Mouse (Mus musculus): ENCODE data around the gene Calcoco1. TPM values are rescaled to one million over a fixed set of nuclear protein-coding genes. Genes with fewer than 3 reads are reported as not detected.

Calcoco1 gene
- polyA plus RNA-seq, 1 experiment from 2014 or later = 12.8 TPM

DNA sequence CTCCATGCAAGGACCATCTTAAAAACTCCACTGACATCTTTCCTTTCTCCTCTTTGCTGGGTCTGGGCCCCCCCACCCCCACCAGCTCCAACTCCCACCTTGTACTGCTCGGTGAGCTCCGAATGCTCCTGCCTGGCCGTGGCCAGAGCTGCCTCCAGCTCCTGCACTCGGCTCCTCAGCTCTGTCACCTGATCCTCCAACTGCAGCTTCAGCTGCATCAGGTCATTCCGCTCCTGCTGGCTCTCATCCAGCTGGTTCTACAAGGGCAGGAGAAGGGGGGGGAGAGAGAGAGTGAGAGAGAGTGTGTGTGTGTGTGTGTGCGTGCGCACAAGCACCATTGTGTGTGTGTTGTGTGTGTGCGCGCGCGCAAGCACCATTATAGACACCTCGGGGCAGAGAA is 5.8 kb downstream of the Calcoco1 start:
- Histone ChIP-seq H3K36me3 (replicated peaks) (no peaks in the 10 kb centered on the region), H3K4me2 (no peak overlapping the region), H3K9ac (no peak overlapping the region), H3K4me1 (replicated peaks) (peaks cover 8% of the 10 kb centered on the region), H3K9me3 (replicated peaks) (no peaks in the 10 kb centered on the region), H3K4me3 (replicated peaks) (no peak overlapping the region), H3K27me3 (no peaks in the 10 kb centered on the region), H3K27ac (replicated peaks) (no peak overlapping the region)
- ATAC-seq (ENCODE audit: insufficient read depth) = no peak
- 69% methylated on average over 12 of the region's 12 CpGs for WGBS (ENCODE audit: insufficient replicate concordance)

DNA sequence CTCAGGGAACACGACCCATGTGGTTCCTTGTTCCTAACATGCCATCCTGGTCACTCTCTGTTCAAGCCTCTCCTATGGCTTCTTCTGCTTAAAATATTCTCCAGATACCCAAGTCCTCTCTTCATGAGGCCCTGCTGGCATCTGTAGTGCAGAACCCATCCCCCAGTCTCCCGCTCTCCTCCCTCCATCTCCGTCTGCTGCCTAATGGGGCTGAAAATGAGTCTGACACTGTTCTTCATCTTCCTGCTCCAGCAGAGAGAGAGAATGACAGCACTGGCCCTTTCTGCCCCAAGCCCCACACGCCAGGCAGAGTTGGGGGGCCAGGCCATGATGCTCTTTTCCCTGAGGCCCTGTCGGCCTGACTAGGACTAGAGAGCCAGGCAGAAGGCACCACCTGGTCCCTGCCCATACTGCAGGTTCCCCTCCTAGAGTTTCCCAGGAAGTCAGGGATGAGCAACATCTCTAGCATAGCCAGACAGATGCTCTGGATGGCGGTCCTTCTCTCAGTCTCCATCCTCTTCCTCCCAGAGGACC is 14.2 kb downstream of the Calcoco1 start:
- no peak for ATAC-seq (ENCODE audit: insufficient read depth)
- Histone ChIP-seq H3K4me2 (no peak overlapping the region), H3K27me3 (no peaks in the 10 kb centered on the region; the same call in 1 of the 2 replicates), H3K4me1 (replicated peaks) (no peaks in the 10 kb centered on the region), H3K27ac (replicated peaks) (no peak overlapping the region), H3K4me3 (replicated peaks) (no peak overlapping the region), H3K9me3 (replicated peaks) (no peaks in the 10 kb centered on the region), H3K9ac (no peak overlapping the region), H3K36me3 (replicated peaks) (no peaks in the 10 kb centered on the region; the same call in 1 of the 2 replicates)
- WGBS (ENCODE audit: insufficient replicate concordance) = 67% methylated on average over 6 of the region's 6 CpGs

DNA sequence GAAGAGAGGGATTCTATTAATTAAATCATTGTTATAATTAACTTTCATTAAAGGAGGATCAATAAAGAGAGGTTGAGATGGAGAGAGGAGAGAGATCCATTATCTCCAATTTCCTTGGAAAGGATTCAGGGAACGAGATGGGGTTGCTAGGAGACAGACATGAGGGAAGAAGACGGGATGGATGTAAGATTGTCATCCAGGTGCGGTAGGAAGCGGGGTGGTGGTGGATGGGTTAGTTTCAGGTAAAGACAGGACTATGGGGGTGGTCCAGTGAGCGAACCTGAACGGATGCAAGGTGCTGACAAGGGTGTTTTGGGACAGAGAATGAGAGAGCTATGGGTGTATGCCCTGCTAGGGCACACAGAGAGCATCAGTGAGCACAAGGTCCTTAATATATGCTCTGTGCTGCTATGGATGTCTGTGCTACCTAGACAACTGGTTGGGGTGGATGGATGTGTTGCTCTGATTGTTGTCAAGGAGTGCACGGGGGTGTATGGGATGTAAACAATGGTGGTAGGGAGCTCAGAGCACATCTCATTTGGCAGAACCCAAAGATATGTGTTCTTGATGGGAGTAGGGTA is 16.0 kb downstream of the Calcoco1 start:
- ATAC-seq (ENCODE audit: insufficient read depth) = no peak
- no peak overlapping the region for H3K4me3 ChIP-seq (replicated peaks)
- no peaks in the 10 kb centered on the region for H3K9me3 ChIP-seq (replicated peaks)
- no peak overlapping the region for H3K9ac ChIP-seq
- H3K4me2 ChIP-seq = no peak overlapping the region
- no peak overlapping the region for H3K27ac ChIP-seq (replicated peaks)
- 59% methylated on average over 7 of the region's 7 CpGs for WGBS (ENCODE audit: insufficient replicate concordance)
- H3K36me3 ChIP-seq (replicated peaks) = no peaks in the 10 kb centered on the region; the same call in 1 of the 2 replicates
- H3K4me1 ChIP-seq (replicated peaks) = no peaks in the 10 kb centered on the region
- H3K27me3 ChIP-seq = no peaks in the 10 kb centered on the region; the same call in 1 of the 2 replicates

DNA sequence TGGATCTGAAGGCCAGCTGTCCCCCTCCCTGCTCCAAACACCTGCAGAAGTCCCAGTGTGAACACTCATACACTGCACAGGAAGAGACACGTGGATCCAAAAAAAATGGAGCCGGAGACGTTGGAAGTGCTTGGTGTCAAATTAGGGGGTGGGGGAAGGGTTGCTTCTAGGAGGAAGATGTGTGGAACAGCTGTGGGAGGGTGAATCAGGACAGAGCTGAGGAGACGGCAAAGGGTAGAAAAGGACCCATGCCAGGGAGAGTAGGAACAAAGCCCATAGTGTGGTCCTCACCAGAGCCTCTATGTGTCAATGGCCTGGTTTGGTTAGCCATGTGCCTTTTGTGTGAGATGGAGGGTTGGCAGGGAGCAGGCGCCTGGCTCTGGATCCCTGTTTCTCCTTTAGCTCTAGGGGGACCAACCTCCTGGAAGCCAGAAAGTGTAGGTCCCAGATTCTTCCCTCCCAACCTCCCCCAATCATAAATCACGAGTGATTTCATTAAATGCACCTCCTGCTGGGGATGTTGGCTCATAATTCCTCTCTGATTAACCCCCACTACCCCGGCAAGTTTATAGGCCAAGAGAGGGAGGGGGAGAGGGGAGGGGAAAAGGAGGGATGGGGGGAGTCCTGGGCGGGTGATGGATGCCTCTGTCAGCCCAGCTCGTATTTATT is 16.6 kb downstream of the Calcoco1 start:
- 46% methylated on average over 9 of the region's 9 CpGs for WGBS (ENCODE audit: insufficient replicate concordance)
- Histone ChIP-seq H3K36me3 (replicated peaks) (no peaks in the 10 kb centered on the region; the same call in 1 of the 2 replicates), H3K4me2 (no peak overlapping the region), H3K4me1 (replicated peaks) (no peaks in the 10 kb centered on the region), H3K9ac (no peak overlapping the region), H3K4me3 (replicated peaks) (no peak overlapping the region), H3K27me3 (peaks cover 5% of the 10 kb centered on the region; the same call in 1 of the 2 replicates), H3K9me3 (replicated peaks) (no peaks in the 10 kb centered on the region), H3K27ac (replicated peaks) (no peak overlapping the region)
- ATAC-seq (ENCODE audit: insufficient read depth) = no peak

DNA sequence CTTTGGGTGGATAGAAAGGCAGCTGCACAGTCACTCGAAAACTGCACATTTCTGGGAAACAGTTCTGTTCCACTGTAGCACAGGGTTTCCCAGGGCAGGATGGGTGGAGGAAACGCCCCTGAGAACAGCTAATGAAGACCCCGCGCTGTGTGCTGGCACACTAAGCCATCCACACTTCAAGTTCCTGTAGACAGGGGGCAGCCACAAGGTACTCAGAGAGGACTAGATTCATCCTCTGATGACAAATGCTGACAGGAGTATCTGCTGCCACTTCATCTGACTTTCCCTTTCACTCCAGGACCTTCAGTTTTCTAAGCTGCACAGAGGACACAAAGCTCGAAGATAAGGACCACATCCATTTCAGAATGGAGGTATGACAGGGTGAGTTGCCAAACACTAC is 17.2 kb downstream of the Calcoco1 start:
- Histone ChIP-seq H3K4me3 (replicated peaks) (no peak overlapping the region), H3K9ac (no peak overlapping the region), H3K9me3 (replicated peaks) (no peaks in the 10 kb centered on the region), H3K27ac (replicated peaks) (no peak overlapping the region), H3K36me3 (replicated peaks) (no peaks in the 10 kb centered on the region; the same call in 1 of the 2 replicates), H3K27me3 (peaks cover 10% of the 10 kb centered on the region; the same call in 1 of the 2 replicates), H3K4me1 (replicated peaks) (no peaks in the 10 kb centered on the region), H3K4me2 (no peak overlapping the region)
- 45% methylated on average over 5 of the region's 5 CpGs for WGBS (ENCODE audit: insufficient replicate concordance)
- no peak for ATAC-seq (ENCODE audit: insufficient read depth)

DNA sequence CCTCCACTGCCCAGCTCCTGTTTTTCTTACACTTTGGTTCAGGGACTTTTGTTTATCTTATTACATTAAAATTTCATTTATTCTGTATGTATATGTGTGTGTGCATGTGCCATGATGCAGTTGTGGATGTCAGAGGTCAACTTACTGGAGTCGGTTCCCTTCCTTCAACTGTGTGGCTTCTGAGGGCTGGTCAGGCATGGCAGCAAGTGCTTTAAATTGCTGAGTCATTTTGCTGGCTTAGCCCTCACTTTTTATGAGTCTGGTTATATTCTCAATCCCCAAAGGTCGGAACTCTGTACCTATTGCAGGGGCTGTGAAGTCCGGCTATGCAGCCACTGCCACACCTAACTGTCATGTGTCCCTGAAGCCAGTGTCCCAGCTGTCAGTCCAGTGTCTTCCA is 19.0 kb downstream of the Calcoco1 start:
- WGBS (ENCODE audit: insufficient replicate concordance) = 46% methylated on average over 3 of the region's 3 CpGs
- Histone ChIP-seq H3K4me1 (replicated peaks) (no peaks in the 10 kb centered on the region), H3K9ac (no peak overlapping the region), H3K9me3 (replicated peaks) (no peaks in the 10 kb centered on the region), H3K36me3 (replicated peaks) (no peaks in the 10 kb centered on the region), H3K4me2 (no peak overlapping the region), H3K27me3 (peaks cover 29% of the 10 kb centered on the region), H3K27ac (replicated peaks) (no peak overlapping the region), H3K4me3 (replicated peaks) (no peak overlapping the region)
- ATAC-seq (ENCODE audit: insufficient read depth) = no peak

DNA sequence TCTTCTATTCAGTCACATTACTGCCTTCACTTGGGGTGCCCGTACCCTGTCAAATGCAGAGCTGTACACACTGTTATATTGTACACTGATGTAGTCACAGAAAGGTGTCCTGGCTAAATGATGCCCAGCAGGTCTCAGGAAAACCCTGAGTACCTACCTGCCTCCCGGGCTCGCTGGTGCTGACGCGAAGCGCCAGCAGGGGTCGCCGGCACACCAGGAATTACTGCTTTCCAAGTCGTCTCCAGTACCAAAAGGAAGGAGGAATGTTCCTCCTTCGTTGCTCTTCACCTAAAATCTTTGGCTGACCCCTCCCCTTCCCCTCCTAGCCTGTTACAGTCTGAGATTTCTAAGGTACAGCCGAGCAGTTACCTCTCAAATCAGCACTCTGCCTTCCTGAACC is 23.8 kb downstream of the Calcoco1 start:
- H3K27me3 ChIP-seq = peaks cover 76% of the 10 kb centered on the region
- WGBS (ENCODE audit: insufficient replicate concordance) = 1% methylated on average over 11 of the region's 11 CpGs

DNA sequence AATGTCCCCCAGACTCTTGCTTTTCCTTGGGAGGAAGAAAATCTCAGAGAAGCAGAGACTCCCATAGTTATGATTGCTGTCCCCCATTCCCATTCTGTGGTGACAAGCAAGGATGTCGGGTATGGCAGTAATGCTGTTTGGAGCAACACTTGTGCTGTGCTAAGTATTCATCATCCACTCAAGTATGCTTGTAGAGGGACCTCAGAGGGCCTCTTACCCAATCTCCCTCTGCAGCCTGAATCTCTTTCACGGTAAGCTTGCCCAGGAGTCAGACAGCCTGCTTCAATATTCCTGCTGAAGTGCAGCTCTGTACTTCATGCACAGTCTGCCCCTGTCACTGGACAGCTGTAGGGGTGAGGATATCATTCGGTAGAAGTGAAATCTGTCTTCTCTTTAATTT is 25.1 kb downstream of the Calcoco1 start:
- no peaks in the 10 kb centered on the region for H3K9me3 ChIP-seq (replicated peaks)
- H3K36me3 ChIP-seq (replicated peaks) = no peaks in the 10 kb centered on the region
- no peak overlapping the region for H3K27ac ChIP-seq (replicated peaks)
- H3K27me3 ChIP-seq = peaks cover 89% of the 10 kb centered on the region
- H3K9ac ChIP-seq = no peak overlapping the region
- no peak overlapping the region for H3K4me3 ChIP-seq (replicated peaks)
- ATAC-seq (ENCODE audit: insufficient read depth) = no peak
- 40% methylated on average over 3 of the region's 3 CpGs for WGBS (ENCODE audit: insufficient replicate concordance)
- peaks cover 10% of the 10 kb centered on the region for H3K4me1 ChIP-seq (replicated peaks)
- H3K4me2 ChIP-seq = no peak overlapping the region

More for the DNA sequence above, 23.8 kb downstream of the Calcoco1 start:
- Histone ChIP-seq H3K9me3 (replicated peaks) (no peaks in the 10 kb centered on the region), H3K4me1 (replicated peaks) (no peaks in the 10 kb centered on the region), H3K9ac (no peak overlapping the region), H3K4me3 (replicated peaks) (no peak overlapping the region), H3K4me2 (no peak overlapping the region), H3K36me3 (replicated peaks) (no peaks in the 10 kb centered on the region), H3K27ac (replicated peaks) (no peak overlapping the region)
- ATAC-seq (ENCODE audit: insufficient read depth) = no peak

DNA sequence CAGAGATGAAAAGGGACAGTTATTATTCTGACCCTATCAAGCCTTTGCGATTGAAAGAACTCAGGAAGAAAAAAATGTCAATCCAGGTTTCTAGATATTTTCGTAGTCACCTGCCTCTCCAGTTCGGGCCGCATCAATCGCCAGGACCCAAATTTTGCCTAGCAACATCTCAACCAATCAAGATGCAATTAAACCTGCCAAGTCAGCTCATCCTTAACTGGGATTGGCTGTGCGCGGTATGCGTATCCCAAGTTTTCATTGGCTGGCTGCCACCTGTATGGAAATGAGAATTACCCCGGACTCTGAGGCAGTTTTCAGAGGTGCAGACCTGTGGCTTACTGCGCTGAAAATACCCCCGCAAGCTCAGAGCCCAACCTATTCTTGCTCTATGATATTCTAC is 28.4 kb downstream of the Calcoco1 start:
- no peak for ATAC-seq (ENCODE audit: insufficient read depth)
- H3K27ac ChIP-seq (replicated peaks) = no peak overlapping the region
- 3% methylated on average over 11 of the region's 11 CpGs for WGBS (ENCODE audit: insufficient replicate concordance)
- no peak overlapping the region for H3K4me3 ChIP-seq (replicated peaks)
- H3K4me1 ChIP-seq (replicated peaks) = peaks cover 10% of the 10 kb centered on the region
- H3K27me3 ChIP-seq = peaks cover 94% of the 10 kb centered on the region
- no peak overlapping the region for H3K4me2 ChIP-seq
- H3K9ac ChIP-seq = no peak overlapping the region
- H3K9me3 ChIP-seq (replicated peaks) = no peaks in the 10 kb centered on the region
- no peaks in the 10 kb centered on the region for H3K36me3 ChIP-seq (replicated peaks)

DNA sequence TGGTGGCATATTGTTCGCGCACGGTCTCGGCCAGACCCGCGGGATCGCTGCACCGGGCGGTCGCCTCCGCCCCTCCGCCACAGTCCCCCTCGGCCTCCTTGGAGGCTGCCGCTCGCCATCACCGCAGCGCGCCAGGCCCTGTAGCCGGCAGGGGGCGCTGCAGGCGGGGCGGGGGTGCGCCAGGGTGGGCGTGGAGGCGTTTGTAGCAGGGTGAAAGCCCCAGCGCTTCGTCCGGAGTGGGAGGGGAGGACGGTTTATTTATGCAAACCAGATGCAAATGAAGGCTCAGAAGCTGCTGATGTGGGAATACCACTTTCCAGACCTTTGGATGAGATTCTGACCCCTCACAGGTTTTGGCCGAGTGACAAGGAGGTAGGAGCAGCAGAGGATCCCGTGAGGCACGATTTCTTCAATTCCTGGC is 29.0 kb downstream of the Calcoco1 start:
- Histone ChIP-seq H3K4me2 (peak overlapping the region; percentile 68), H3K27me3 (peaks cover 93% of the 10 kb centered on the region), H3K4me3 (replicated peaks) (peak overlapping the region; percentile 45), H3K36me3 (replicated peaks) (no peaks in the 10 kb centered on the region), H3K27ac (replicated peaks) (no peak overlapping the region), H3K4me1 (replicated peaks) (peaks cover 10% of the 10 kb centered on the region), H3K9ac (no peak overlapping the region), H3K9me3 (replicated peaks) (no peaks in the 10 kb centered on the region)
- WGBS (ENCODE audit: insufficient replicate concordance) = under 1% methylated on average over 32 of the region's 32 CpGs
- no peak for ATAC-seq (ENCODE audit: insufficient read depth)

DNA sequence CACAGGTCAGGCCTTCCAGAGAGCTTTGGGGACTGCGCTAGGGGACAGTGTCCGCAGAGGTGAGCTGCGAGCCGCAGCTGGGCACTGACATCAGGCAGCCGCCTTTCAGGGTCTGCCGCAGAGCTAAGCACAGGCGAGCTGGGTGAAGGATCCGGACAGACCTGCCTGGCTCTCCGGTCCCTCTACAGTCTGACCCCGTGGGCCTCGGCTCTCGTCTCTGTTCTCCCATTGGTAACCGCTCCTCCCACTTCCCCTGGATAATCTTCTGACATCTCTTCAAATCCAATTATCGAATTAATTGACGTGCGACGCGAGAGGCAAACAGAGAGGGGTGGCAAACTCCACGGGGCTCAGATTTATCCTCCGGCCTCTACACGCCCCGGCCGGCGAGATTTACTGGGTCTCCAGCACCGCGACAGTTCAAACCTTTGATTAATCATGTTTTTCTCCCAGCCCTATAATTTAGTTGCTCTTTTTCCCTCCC is 29.6 kb downstream of the Calcoco1 start:
- Histone ChIP-seq H3K9me3 (replicated peaks) (no peaks in the 10 kb centered on the region), H3K4me3 (replicated peaks) (peak overlapping the region; percentile 45), H3K9ac (no peak overlapping the region), H3K27ac (replicated peaks) (no peak overlapping the region), H3K4me1 (replicated peaks) (peaks cover 10% of the 10 kb centered on the region), H3K36me3 (replicated peaks) (no peaks in the 10 kb centered on the region), H3K27me3 (peaks cover 93% of the 10 kb centered on the region), H3K4me2 (peak overlapping the region; percentile 68)
- WGBS (ENCODE audit: insufficient replicate concordance) = 4% methylated on average over 26 of the region's 26 CpGs
- ATAC-seq (ENCODE audit: insufficient read depth) = no peak

Measured in liver, embryonic 15.5 days (tissue).